Mouse (Mus musculus) R1 (cell line): ENCODE results near the gene Fbxw8.

Source experiments
- DNase-seq: peaks from one replicate; pipeline ENCODE4 v3.0.0-alpha.2; 2018; ENCODE audit warnings: low read depth, low spot score

The Fbxw8 gene

GRCm38 (mm10) chr5:118076721-118077592, 78.3 kb downstream of the Fbxw8 start:
- no peak for DNase-seq

- DNase-seq, result no peak
Measured at GRCm38 (mm10) chr5:118073213-118073773, 82.0 kb downstream of the Fbxw8 start.

GRCm38 (mm10) chr5:118071766-118072165, 83.5 kb downstream of the Fbxw8 start:
- no peak for DNase-seq

- DNase-seq, result peak; percentile 71
Measured at GRCm38 (mm10) chr5:118069315-118069714, 85.9 kb downstream of the Fbxw8 start.

- DNase-seq, result no peak
Measured at GRCm38 (mm10) chr5:118067984-118068494, 87.2 kb downstream of the Fbxw8 start.

GRCm38 (mm10) chr5:118067572-118067971, 87.7 kb downstream of the Fbxw8 start:
- peak; percentile 33 for DNase-seq

GRCm38 (mm10) chr5:118066828-118067227, 88.4 kb downstream of the Fbxw8 start:
- peak; percentile 65 for DNase-seq

- DNase-seq, result no peak
Measured at GRCm38 (mm10) chr5:118065516-118066255, 89.6 kb downstream of the Fbxw8 start.

- no peak for DNase-seq
Measured at GRCm38 (mm10) chr5:118064284-118064901, 90.9 kb downstream of the Fbxw8 start.

GRCm38 (mm10) chr5:118063181-118063621, 92.1 kb downstream of the Fbxw8 start:
- no peak for DNase-seq

GRCm38 (mm10) chr5:118061391-118061790, 93.9 kb downstream of the Fbxw8 start:
- DNase-seq, result no peak

- DNase-seq, result no peak
Measured at GRCm38 (mm10) chr5:118059646-118060045, 95.6 kb downstream of the Fbxw8 start.

GRCm38 (mm10) chr5:118058858-118059257, 96.4 kb downstream of the Fbxw8 start:
- no peak for DNase-seq

- DNase-seq, result no peak
Measured at GRCm38 (mm10) chr5:118057508-118058111, 97.7 kb downstream of the Fbxw8 start.

GRCm38 (mm10) chr5:118053205-118053604, 102.1 kb downstream of the Fbxw8 start:
- no peak for DNase-seq

GRCm38 (mm10) chr5:118051981-118052662, 103.1 kb downstream of the Fbxw8 start:
- no peak for DNase-seq

GRCm38 (mm10) chr5:118050743-118051142, 104.5 kb downstream of the Fbxw8 start:
- no peak for DNase-seq

GRCm38 (mm10) chr5:118048928-118049327, 106.3 kb downstream of the Fbxw8 start:
- DNase-seq, result no peak

- no peak for DNase-seq
Measured at GRCm38 (mm10) chr5:118048412-118048811, 106.9 kb downstream of the Fbxw8 start.

- no peak for DNase-seq
Measured at GRCm38 (mm10) chr5:118047091-118047757, 108.0 kb downstream of the Fbxw8 start.
